Mouse (Mus musculus) bone marrow macrophage, adult 2 months (primary cell): ENCODE data around the gene Gm14226. TPM values are rescaled to one million over a fixed set of nuclear protein-coding genes. Genes with fewer than 3 reads are reported as not detected.
A peak's percentile ranks its signal among the peaks of the same experiment; 100 is the strongest.
"Not testable (repeated sequence)": the region's sequence is repeated elsewhere in the genome, so short reads cannot be mapped to it uniquely, and the experiment has no call there.

Experiments
- H3K27ac ChIP-seq: 2 replicates; pipeline ENCODE4 v1.5.1; 2012; ENCODE audit warnings: low read depth, low read length; ENCODE audit not compliant: insufficient read depth
- H3K4me1 ChIP-seq: 2 replicates; pipeline ENCODE4 v1.6.1; 2012; ENCODE audit warnings: low read length; ENCODE audit not compliant: control insufficient read depth, insufficient read depth
- H3K4me3 ChIP-seq: 2 replicates; pipeline ENCODE4 v1.5.1; 2012; ENCODE audit warnings: mild to moderate bottlenecking, low read length, moderate library complexity; ENCODE audit not compliant: insufficient read depth
- CTCF ChIP-seq: IDR thresholded peaks from 2 replicates; pipeline ENCODE4 v1.5.1; 2012; ENCODE audit warnings: low read depth, mild to moderate bottlenecking, low read length, moderate library complexity
- POLR2A ChIP-seq: IDR thresholded peaks from 2 replicates; pipeline ENCODE4 v1.6.1; 2012; ENCODE audit warnings: mild to moderate bottlenecking, low read depth, low read length, borderline replicate concordance
- polyA plus RNA-seq: library from polyadenylated mRNA; stranded (reverse); fragments of >200 nt; gene quantifications from 2 replicates; pipeline ENCODE4 v1.2.4, GENCODE M21; 2012; ENCODE audit not compliant: missing spikeins, insufficient read depth, insufficient read length

Gene Gm14226
- not detected in 2 replicates for polyA plus RNA-seq

GRCm38 (mm10) chr2:155018251-155018755 is at the start of gene Gm14226:
TSS of gene Gm14226 (plus strand) at chr2:155018266.
- H3K27ac ChIP-seq, H3K4me1 ChIP-seq: not testable (repeated sequence)
- peak within 1 kb of the TSS; percentile 54 for H3K4me3 ChIP-seq

DNA sequence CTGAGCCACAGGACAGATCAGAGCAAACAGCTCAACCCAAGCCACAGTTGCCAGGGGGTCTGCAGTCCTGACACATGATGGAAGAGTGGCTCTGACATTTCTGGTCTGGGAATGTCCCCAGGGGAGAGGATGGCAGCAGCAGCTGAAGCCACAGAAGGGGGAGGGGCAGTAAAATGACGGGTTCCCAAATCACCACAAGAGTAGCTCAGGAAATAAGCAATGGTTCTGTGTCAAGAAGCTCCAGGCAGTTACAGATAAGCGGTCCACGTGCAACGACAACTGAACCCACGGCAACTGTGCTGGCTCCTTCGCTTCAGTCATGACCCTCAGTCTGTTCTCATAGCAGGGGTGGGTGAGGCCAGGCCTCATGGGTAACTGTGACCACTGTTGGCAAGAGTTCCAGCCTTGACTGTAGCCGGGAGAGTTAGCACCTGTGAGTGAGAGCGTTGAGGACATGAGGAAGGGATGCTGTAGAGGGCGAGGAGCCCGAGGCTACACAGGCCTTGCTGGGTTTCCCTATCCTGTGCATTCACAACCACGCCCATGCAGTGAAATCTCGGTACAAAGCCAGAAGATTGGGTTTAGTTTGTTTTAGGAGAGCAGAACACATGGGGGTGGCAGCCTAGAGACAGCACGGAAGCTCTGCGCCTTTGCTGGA is 48.2 kb upstream of the Gm14226 start:
- H3K4me3 ChIP-seq, H3K27ac ChIP-seq, H3K4me1 ChIP-seq: not testable (repeated sequence)

DNA sequence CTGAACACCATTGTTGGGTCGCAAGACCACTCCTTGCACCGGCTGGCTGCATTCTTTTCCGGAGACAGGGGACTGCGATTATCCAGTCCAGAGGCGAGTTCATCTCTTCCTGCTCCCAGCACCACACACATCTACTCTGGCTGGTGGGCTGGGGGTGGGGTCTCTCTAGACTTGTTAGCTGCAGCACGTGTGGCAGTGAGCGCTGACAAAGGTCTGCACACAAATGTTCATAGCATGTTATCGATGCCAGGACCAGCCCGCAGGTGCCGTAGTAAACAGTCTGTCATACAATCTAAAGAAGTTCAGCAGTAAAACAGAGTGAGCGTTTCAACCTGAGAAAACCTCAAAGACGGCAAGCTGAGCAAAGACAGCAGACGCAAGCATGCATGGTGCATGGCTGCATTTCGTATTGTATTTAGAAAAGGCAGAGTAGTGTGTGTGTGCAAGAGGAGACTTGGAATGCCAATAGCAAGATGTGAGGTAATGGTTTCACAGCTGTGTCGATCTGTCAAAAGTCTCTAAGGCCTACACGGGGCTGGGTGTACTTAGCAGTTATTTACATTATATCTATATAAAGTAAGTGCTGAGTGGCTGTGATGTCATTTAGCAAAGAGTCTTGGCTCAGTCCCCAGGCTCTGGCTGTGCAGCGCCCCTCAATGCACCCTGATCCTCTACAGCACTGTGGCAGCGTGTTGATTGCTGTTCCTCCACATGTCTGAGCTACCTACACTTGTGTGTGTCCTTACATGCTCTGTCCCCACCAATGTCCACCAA is 46.0 kb upstream of the Gm14226 start:
- H3K27ac ChIP-seq: no peak overlapping the region
- H3K4me3 ChIP-seq: no peak overlapping the region
- no peaks in the 10 kb centered on the region for H3K4me1 ChIP-seq
- TF ChIP-seq CTCF: no peak
- no peak for TF ChIP-seq POLR2A

- TF ChIP-seq CTCF: no peak
- TF ChIP-seq POLR2A: no peak
- H3K27ac ChIP-seq: no peak overlapping the region
- no peaks in the 10 kb centered on the region for H3K4me1 ChIP-seq
- H3K4me3 ChIP-seq: no peak overlapping the region
Observed at GRCm38 (mm10) chr2:154972981-154973380, 45.1 kb upstream of the Gm14226 start.

- H3K27ac ChIP-seq: no peak overlapping the region
- TF ChIP-seq CTCF (peak; percentile 48), POLR2A (no peak)
- H3K4me3 ChIP-seq: no peak overlapping the region
- H3K4me1 ChIP-seq: peaks cover 15% of the 10 kb centered on the region
Observed at GRCm38 (mm10) chr2:154986609-154987008, 31.5 kb upstream of the Gm14226 start.

DNA sequence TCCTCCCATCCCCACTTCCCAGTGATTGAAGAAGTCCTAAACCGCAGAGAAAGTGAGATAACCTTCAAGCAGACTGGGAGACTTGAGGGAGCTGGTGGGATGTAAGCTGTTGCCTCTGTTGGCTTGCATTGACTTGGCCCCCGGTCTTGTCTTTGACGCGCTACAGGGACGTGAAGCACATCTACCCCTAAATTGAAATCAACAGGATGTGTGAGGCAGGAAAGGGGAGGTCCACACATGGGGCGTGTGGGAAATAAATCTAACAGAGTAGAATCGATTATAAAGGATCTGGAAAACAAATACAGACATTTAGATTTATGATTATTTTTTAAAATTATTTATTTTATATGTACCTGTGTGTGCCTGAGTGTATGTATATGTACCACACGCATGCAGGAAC is 26.7 kb upstream of the Gm14226 start:
- no peak overlapping the region for H3K27ac ChIP-seq
- H3K4me1 ChIP-seq: peaks cover 15% of the 10 kb centered on the region
- H3K4me3 ChIP-seq: no peak overlapping the region
- TF ChIP-seq POLR2A (no peak), CTCF (no peak)

- Histone ChIP-seq H3K4me1 (peaks cover 15% of the 10 kb centered on the region), H3K4me3 (no peak overlapping the region), H3K27ac (no peak overlapping the region)
- no peak for TF ChIP-seq CTCF
- no peak for TF ChIP-seq POLR2A
Observed at GRCm38 (mm10) chr2:154992083-154992482, 26.0 kb upstream of the Gm14226 start.

DNA sequence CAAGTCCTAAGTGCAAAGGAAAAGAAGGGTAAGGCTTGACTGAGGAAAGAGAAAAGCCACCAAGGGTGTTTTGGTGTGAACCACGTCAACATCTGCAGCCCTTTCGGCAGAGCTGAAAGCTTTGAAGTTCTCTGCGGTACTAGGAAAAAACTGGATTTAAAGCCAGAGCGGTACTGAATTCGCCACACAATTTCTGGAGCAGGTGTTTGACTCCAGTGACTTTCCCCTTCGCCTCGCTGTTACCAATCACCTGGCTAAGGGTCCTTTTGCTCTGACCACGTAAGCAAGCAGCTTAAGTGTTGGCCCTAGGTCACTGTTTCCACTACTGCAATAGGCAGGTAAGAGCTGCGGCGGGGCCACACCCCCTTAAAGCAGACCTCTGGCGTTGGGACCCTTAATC is 12.6 kb upstream of the Gm14226 start:
- Histone ChIP-seq H3K4me1 (peaks cover 2% of the 10 kb centered on the region; the same call in 1 of the 2 replicates), H3K27ac (no peak overlapping the region), H3K4me3 (no peak overlapping the region)
- TF ChIP-seq CTCF (no peak), POLR2A (no peak)

DNA sequence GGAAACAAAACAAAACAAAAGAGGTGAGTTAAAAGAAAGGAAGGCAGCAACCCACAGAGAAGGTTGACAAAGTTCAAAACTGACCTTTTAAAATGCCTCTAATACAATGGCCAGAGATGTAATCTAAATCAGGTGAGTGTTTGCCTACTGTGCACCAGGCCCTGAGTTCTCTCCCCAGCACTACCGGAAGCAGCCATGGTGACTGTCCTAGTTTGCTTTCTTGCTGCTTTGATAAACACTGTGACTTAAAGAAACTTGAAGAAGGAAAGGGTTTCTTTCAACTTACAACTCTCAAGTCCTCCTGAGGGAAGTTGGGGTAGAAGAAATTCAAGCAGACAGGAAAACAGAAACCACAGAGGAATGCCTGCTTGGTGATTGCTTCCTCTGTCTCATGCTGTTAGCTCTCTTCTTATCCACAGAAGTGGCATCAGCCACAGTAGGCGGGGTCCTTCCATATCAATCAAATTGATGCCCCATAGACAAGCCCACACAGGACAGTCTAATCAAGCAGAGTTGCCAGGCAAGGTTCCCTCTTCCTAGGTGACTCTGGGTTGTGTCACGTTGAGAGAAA is 6.9 kb upstream of the Gm14226 start:
- H3K4me1 ChIP-seq: peaks cover 14% of the 10 kb centered on the region
- TF ChIP-seq POLR2A (no peak), CTCF (no peak)
- H3K27ac ChIP-seq: no peak overlapping the region
- no peak overlapping the region for H3K4me3 ChIP-seq

- Histone ChIP-seq H3K27ac (no peak overlapping the region), H3K4me1 (peaks cover 14% of the 10 kb centered on the region), H3K4me3 (no peak overlapping the region)
- TF ChIP-seq CTCF (no peak), POLR2A (no peak)
Observed at GRCm38 (mm10) chr2:155012991-155013390, 5.1 kb upstream of the Gm14226 start.

DNA sequence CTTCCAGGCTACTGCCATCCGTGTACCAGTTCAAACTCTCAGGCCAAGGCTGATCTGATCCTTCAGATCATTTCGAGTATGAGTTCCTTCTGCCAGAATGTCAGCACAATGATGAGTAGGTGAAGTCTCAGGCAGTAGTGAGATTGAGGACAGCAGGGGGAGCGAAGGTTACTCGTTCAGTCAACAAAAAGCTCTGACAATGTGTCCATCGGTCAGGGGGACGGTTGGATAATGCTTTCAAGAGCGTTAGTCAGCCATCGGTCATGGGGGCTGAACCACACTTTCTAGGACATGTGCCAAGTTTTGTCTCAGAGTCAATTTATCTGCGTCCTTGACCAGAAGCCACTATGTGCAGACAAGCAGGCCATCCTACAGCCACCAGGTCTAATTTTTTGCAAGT is 1.3 kb upstream of the Gm14226 start:
- not testable (repeated sequence) for H3K27ac ChIP-seq, H3K4me1 ChIP-seq, H3K4me3 ChIP-seq
